Mouse (Mus musculus): ENCODE measurements around the gene Tapbp. TPM values are rescaled to one million over a fixed set of nuclear protein-coding genes. Genes with fewer than 3 reads are reported as not detected.

The Tapbp gene
- polyA plus RNA-seq, 1 experiment from 2014 or later = 16.6 TPM

DNA sequence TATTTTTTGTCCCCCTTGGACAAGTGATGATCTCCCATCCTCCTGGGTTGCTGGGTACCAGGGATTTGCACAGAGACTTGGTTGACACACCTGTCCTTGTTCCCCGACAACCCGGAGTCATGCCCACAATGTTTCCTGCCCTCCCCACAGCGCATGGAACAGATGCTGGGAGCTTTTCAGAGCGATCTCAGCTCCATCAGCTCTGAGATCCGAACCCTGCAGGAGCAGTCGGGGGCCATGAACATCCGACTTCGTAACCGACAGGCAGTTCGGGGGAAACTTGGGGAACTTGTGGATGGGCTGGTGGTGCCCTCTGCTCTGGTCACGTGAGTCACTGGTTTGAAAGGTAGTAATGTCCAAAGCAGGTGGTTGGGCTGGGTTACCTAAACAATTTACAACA lies 42.8 kb downstream of the Tapbp start:
- DNase-seq (ENCODE audit: low spot score) (no peak), ATAC-seq (ENCODE audit: low FRiP score) (no peak)
- Histone ChIP-seq H3K9me3 (ENCODE audit: control insufficient read depth, low read length) (no peaks in the 10 kb centered on the region), H3K27ac (ENCODE audit: low read depth, low read length) (no peak overlapping the region), H3K4me3 (ENCODE audit: low read depth, low read length) (no peak overlapping the region), H3K27me3 (ENCODE audit: control insufficient read depth, insufficient read depth, low read length) (no peaks in the 10 kb centered on the region), H3K4me1 (replicated peaks; ENCODE audit: control insufficient read depth, insufficient read depth, low read length) (peaks cover 11% of the 10 kb centered on the region), H3K36me3 (ENCODE audit: control insufficient read depth, insufficient read depth, low read length) (no peaks in the 10 kb centered on the region), H3K4me2 (replicated peaks; ENCODE audit: low read depth, low read length) (no peak overlapping the region), H3K9ac (ENCODE audit: low read depth, low read length) (no peak overlapping the region)
- WGBS = 92% methylated on average over 11 of the region's 11 CpGs

GRCm38 (mm10) chr17:33959135-33959534 lies 43.4 kb downstream of the Tapbp start:
- WGBS = 95% methylated on average over 13 of the region's 13 CpGs
- Histone ChIP-seq H3K27ac (ENCODE audit: low read depth, low read length) (no peak overlapping the region), H3K36me3 (ENCODE audit: control insufficient read depth, insufficient read depth, low read length) (no peaks in the 10 kb centered on the region)

DNA sequence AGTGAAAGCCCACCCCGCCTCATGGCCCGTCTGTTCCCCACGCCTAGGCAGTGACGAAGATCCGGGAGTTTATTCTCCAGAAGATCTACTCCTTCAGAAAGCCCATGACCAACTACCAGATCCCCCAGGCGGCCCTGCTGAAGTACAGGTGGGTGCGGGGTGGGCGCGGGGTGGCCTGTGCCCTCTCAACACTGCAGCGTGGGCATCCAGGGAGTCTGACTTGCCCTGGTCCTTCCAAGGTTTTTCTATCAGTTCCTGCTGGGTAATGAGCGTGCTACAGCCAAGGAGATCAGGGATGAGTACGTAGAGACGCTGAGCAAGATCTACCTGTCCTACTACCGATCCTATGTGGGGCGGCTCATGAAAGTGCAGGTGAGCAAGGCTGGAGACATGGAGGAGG lies 44.2 kb downstream of the Tapbp start:
- no peak for ATAC-seq (ENCODE audit: low FRiP score)
- Histone ChIP-seq H3K4me3 (ENCODE audit: low read depth, low read length) (no peak overlapping the region), H3K27ac (ENCODE audit: low read depth, low read length) (no peak overlapping the region), H3K4me2 (replicated peaks; ENCODE audit: low read depth, low read length) (no peak overlapping the region), H3K9ac (ENCODE audit: low read depth, low read length) (no peak overlapping the region), H3K4me1 (replicated peaks; ENCODE audit: control insufficient read depth, insufficient read depth, low read length) (peaks cover 3% of the 10 kb centered on the region; the same call in 1 of the 2 replicates), H3K9me3 (ENCODE audit: control insufficient read depth, low read length) (no peaks in the 10 kb centered on the region), H3K27me3 (ENCODE audit: control insufficient read depth, insufficient read depth, low read length) (no peaks in the 10 kb centered on the region), H3K36me3 (ENCODE audit: control insufficient read depth, insufficient read depth, low read length) (no peaks in the 10 kb centered on the region)
- DNase-seq (ENCODE audit: low spot score) = no peak
- WGBS = 93% methylated on average over 15 of the region's 15 CpGs

More at GRCm38 (mm10) chr17:33959135-33959534, 43.4 kb downstream of the Tapbp start:
- no peaks in the 10 kb centered on the region for H3K9me3 ChIP-seq (ENCODE audit: control insufficient read depth, low read length)
- no peak overlapping the region for H3K4me2 ChIP-seq (replicated peaks; ENCODE audit: low read depth, low read length)
- DNase-seq (ENCODE audit: low spot score) = no peak
- no peak for ATAC-seq (ENCODE audit: low FRiP score)
- H3K4me3 ChIP-seq (ENCODE audit: low read depth, low read length) = no peak overlapping the region
- H3K27me3 ChIP-seq (ENCODE audit: control insufficient read depth, insufficient read depth, low read length) = no peaks in the 10 kb centered on the region
- no peak overlapping the region for H3K9ac ChIP-seq (ENCODE audit: low read depth, low read length)
- H3K4me1 ChIP-seq (replicated peaks; ENCODE audit: control insufficient read depth, insufficient read depth, low read length) = peaks cover 8% of the 10 kb centered on the region

GRCm38 (mm10) chr17:33962876-33963275 lies 47.2 kb downstream of the Tapbp start:
- Histone ChIP-seq H3K4me2 (replicated peaks; ENCODE audit: low read depth, low read length) (no peak overlapping the region), H3K36me3 (ENCODE audit: control insufficient read depth, insufficient read depth, low read length) (no peaks in the 10 kb centered on the region), H3K27ac (ENCODE audit: low read depth, low read length) (no peak overlapping the region), H3K4me3 (ENCODE audit: low read depth, low read length) (no peak overlapping the region), H3K9ac (ENCODE audit: low read depth, low read length) (no peak overlapping the region), H3K9me3 (ENCODE audit: control insufficient read depth, low read length) (no peaks in the 10 kb centered on the region), H3K27me3 (ENCODE audit: control insufficient read depth, insufficient read depth, low read length) (no peaks in the 10 kb centered on the region), H3K4me1 (replicated peaks; ENCODE audit: control insufficient read depth, insufficient read depth, low read length) (no peaks in the 10 kb centered on the region)
- ATAC-seq (ENCODE audit: low FRiP score) (no peak), DNase-seq (ENCODE audit: low spot score) (no peak)
- WGBS = 91% methylated on average over 7 of the region's 7 CpGs

DNA sequence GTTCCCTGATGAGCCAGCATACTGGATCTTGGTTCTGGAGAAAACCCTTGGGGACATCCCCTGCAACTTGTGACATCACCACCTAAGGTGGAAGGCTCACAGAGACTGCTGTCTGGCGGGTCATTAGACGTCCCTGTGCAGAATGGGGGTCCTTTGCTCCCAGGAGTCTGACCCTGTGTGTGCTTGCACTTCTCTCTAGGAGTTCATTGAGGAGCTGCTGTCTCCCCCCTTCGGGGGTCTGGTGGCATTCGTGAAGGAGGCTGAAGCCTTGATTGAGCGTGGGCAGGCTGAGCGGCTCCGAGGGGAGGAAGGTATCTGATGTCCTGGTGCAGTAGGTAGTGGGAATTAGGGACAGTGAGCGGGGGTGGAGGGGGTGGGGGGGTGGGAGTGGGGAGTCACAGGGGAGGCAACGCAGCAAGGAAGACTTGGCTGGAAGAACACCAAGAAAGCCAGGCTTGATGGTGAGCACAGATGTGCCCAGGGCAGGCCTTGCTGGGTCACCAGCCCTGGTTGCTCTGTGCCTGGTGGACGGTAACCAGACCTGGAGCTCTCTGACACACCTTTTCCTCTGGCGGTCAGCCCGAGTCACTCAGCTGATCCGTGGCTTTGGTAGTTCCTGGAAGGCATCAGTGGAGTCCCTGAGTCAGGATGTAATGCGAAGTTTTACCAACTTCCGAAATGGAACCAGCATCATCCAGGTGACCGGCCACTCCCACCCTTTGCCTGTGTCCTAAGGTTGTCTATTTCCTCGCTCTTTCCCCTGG lies 49.6 kb downstream of the Tapbp start:
- Histone ChIP-seq H3K9ac (ENCODE audit: low read depth, low read length) (no peak overlapping the region), H3K4me3 (ENCODE audit: low read depth, low read length) (no peak overlapping the region), H3K4me2 (replicated peaks; ENCODE audit: low read depth, low read length) (no peak overlapping the region), H3K9me3 (ENCODE audit: control insufficient read depth, low read length) (no peaks in the 10 kb centered on the region), H3K27me3 (ENCODE audit: control insufficient read depth, insufficient read depth, low read length) (no peaks in the 10 kb centered on the region), H3K36me3 (ENCODE audit: control insufficient read depth, insufficient read depth, low read length) (no peaks in the 10 kb centered on the region), H3K27ac (ENCODE audit: low read depth, low read length) (no peak overlapping the region), H3K4me1 (replicated peaks; ENCODE audit: control insufficient read depth, insufficient read depth, low read length) (no peaks in the 10 kb centered on the region)
- no peak for ATAC-seq (ENCODE audit: low FRiP score)
- 92% methylated on average over 17 of the region's 17 CpGs for WGBS
- no peak for DNase-seq (ENCODE audit: low spot score)

GRCm38 (mm10) chr17:33965846-33966550 lies 50.3 kb downstream of the Tapbp start:
- no peaks in the 10 kb centered on the region for H3K9me3 ChIP-seq (ENCODE audit: control insufficient read depth, low read length)
- no peaks in the 10 kb centered on the region for H3K36me3 ChIP-seq (ENCODE audit: control insufficient read depth, insufficient read depth, low read length)
- DNase-seq (ENCODE audit: low spot score) = no peak
- H3K4me3 ChIP-seq (ENCODE audit: low read depth, low read length) = no peak overlapping the region
- H3K9ac ChIP-seq (ENCODE audit: low read depth, low read length) = no peak overlapping the region
- no peak overlapping the region for H3K27ac ChIP-seq (ENCODE audit: low read depth, low read length)
- no peak overlapping the region for H3K4me2 ChIP-seq (replicated peaks; ENCODE audit: low read depth, low read length)
- WGBS = 87% methylated on average over 16 of the region's 16 CpGs
- no peaks in the 10 kb centered on the region for H3K4me1 ChIP-seq (replicated peaks; ENCODE audit: control insufficient read depth, insufficient read depth, low read length)
- no peak for ATAC-seq (ENCODE audit: low FRiP score)
- H3K27me3 ChIP-seq (ENCODE audit: control insufficient read depth, insufficient read depth, low read length) = no peaks in the 10 kb centered on the region

DNA sequence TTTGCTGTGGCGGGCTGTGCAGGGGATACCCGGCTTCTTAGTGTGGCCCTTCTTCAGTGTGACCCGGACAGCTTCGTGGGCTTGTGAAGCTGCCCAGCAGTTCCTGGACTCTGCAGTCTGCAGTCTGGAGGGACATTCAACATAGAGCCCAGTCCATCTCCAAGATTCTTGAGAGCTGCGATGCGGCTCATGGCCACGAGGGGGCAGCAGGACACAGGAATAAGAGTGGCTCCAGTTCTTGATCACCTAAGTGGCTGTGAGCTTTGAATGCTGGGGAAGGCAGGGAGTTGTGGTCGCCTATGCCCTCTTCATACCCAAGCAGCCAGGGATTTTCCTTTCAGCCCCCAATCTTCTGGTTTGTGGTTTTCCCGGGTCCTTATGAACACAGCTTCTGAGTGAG lies 52.8 kb downstream of the Tapbp start:
- H3K27ac ChIP-seq (ENCODE audit: low read depth, low read length) = no peak overlapping the region
- 2% methylated on average over 9 of the region's 9 CpGs for WGBS
- no peaks in the 10 kb centered on the region for H3K4me1 ChIP-seq (replicated peaks; ENCODE audit: control insufficient read depth, insufficient read depth, low read length)
- H3K4me3 ChIP-seq (ENCODE audit: low read depth, low read length) = no peak overlapping the region
- H3K27me3 ChIP-seq (ENCODE audit: control insufficient read depth, insufficient read depth, low read length) = no peaks in the 10 kb centered on the region
- H3K36me3 ChIP-seq (ENCODE audit: control insufficient read depth, insufficient read depth, low read length) = no peaks in the 10 kb centered on the region
- ATAC-seq (ENCODE audit: low FRiP score) = peak; percentile 56
- peak; percentile 93 for DNase-seq (ENCODE audit: low spot score)
- no peak overlapping the region for H3K4me2 ChIP-seq (replicated peaks; ENCODE audit: low read depth, low read length)
- H3K9me3 ChIP-seq (ENCODE audit: control insufficient read depth, low read length) = no peaks in the 10 kb centered on the region
- no peak overlapping the region for H3K9ac ChIP-seq (ENCODE audit: low read depth, low read length)

DNA sequence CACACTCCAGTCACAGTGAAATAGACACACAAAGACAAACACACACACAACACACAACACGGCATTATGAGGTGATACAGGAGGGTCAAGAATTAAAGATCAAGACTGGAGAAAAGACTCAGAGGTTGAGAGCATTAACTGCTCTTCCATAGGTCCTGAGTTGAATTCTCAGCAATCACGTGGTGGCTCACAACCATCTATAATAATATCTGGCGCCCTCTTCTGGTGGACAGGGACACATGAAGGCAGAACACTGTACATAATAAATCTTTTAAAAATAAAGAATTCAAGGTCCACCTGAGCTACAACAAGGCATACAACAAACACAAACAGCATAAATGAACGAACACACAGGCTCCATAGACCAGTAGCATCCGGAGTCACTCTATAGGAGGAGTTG lies 53.2 kb downstream of the Tapbp start:
- Histone ChIP-seq H3K36me3 (ENCODE audit: control insufficient read depth, insufficient read depth, low read length) (no peaks in the 10 kb centered on the region), H3K4me3 (ENCODE audit: low read depth, low read length) (no peak overlapping the region), H3K9me3 (ENCODE audit: control insufficient read depth, low read length) (no peaks in the 10 kb centered on the region), H3K4me2 (replicated peaks; ENCODE audit: low read depth, low read length) (no peak overlapping the region), H3K9ac (ENCODE audit: low read depth, low read length) (no peak overlapping the region), H3K27me3 (ENCODE audit: control insufficient read depth, insufficient read depth, low read length) (no peaks in the 10 kb centered on the region), H3K27ac (ENCODE audit: low read depth, low read length) (no peak overlapping the region), H3K4me1 (replicated peaks; ENCODE audit: control insufficient read depth, insufficient read depth, low read length) (no peaks in the 10 kb centered on the region)
- WGBS = 35% methylated on average over 5 of the region's 5 CpGs
- peak; percentile 57 for DNase-seq (ENCODE audit: low spot score)
- ATAC-seq (ENCODE audit: low FRiP score) = peak; percentile 43

DNA sequence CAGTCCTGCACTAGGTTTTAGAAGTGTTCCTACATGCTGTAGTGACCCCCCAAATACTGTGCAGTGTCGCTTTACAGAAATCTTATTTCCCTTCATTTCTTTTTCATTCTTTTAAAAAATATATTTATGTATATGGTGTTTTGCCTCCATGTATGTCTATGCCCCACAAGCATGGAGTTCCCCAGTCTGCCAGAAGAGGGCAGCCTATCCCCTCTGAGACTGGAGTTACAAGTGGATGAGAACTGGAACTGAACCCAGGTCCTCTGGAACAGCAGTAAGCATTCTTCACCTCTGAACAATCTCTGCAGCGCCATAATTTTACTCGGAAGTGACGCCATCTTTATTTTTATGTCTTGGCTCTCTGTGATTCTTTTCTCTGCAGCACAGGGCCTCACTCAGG lies 53.7 kb downstream of the Tapbp start:
- no peak overlapping the region for H3K27ac ChIP-seq (ENCODE audit: low read depth, low read length)
- H3K4me1 ChIP-seq (replicated peaks; ENCODE audit: control insufficient read depth, insufficient read depth, low read length) = no peaks in the 10 kb centered on the region
- no peaks in the 10 kb centered on the region for H3K9me3 ChIP-seq (ENCODE audit: control insufficient read depth, low read length)
- whole genome bisulfite sequencing = 73% methylated on average over 4 of the region's 4 CpGs
- ATAC-seq (ENCODE audit: low FRiP score) = no peak
- no peak overlapping the region for H3K4me2 ChIP-seq (replicated peaks; ENCODE audit: low read depth, low read length)
- H3K9ac ChIP-seq (ENCODE audit: low read depth, low read length) = no peak overlapping the region
- no peak overlapping the region for H3K4me3 ChIP-seq (ENCODE audit: low read depth, low read length)
- H3K36me3 ChIP-seq (ENCODE audit: control insufficient read depth, insufficient read depth, low read length) = no peaks in the 10 kb centered on the region
- H3K27me3 ChIP-seq (ENCODE audit: control insufficient read depth, insufficient read depth, low read length) = no peaks in the 10 kb centered on the region
- no peak for DNase-seq (ENCODE audit: low spot score)

All from hindbrain, embryonic 11.5 days (tissue).